Mouse (Mus musculus): Measurements from ENCODE around the gene Pdk2.

The Pdk2 gene

GRCm38 (mm10) chr11:95041139-95041609 is at the start of gene Pdk2:
Pdk2 (minus strand) TSS chr11:95041354.
- DNase-seq (ENCODE audit: low read depth, low spot score): no peak

- DNase-seq (ENCODE audit: low read depth, low spot score): no peak
Measured at GRCm38 (mm10) chr11:95088857-95089779, 48.0 kb upstream of the Pdk2 start.

- DNase-seq (ENCODE audit: low read depth, low spot score): no peak
Measured at GRCm38 (mm10) chr11:95088286-95088685, 47.1 kb upstream of the Pdk2 start.

GRCm38 (mm10) chr11:95087301-95088228 is 46.4 kb upstream of the Pdk2 start:
- DNase-seq (ENCODE audit: low read depth, low spot score): no peak

GRCm38 (mm10) chr11:95086229-95086628 is 45.1 kb upstream of the Pdk2 start:
- no peak for DNase-seq (ENCODE audit: low read depth, low spot score)

GRCm38 (mm10) chr11:95085710-95086109 is 44.6 kb upstream of the Pdk2 start:
- no peak for DNase-seq (ENCODE audit: low read depth, low spot score)

- DNase-seq (ENCODE audit: low read depth, low spot score): no peak
Measured at GRCm38 (mm10) chr11:95084811-95085382, 43.7 kb upstream of the Pdk2 start.

- peak; percentile 9 for DNase-seq (ENCODE audit: low read depth, low spot score)
Measured at GRCm38 (mm10) chr11:95084175-95084574, 43.0 kb upstream of the Pdk2 start.

- DNase-seq (ENCODE audit: low read depth, low spot score): no peak
Measured at GRCm38 (mm10) chr11:95082896-95083295, 41.7 kb upstream of the Pdk2 start.

GRCm38 (mm10) chr11:95080783-95081182 is 39.6 kb upstream of the Pdk2 start:
- no peak for DNase-seq (ENCODE audit: low read depth, low spot score)

GRCm38 (mm10) chr11:95079256-95079875 is 38.2 kb upstream of the Pdk2 start:
- no peak for DNase-seq (ENCODE audit: low read depth, low spot score)

- no peak for DNase-seq (ENCODE audit: low read depth, low spot score)
Measured at GRCm38 (mm10) chr11:95077956-95078355, 36.8 kb upstream of the Pdk2 start.

GRCm38 (mm10) chr11:95076536-95077111 is 35.5 kb upstream of the Pdk2 start, which contains the start of gene Itga3:
Itga3 (minus strand) TSS chr11:95076801.
- no peak for DNase-seq (ENCODE audit: low read depth, low spot score)

GRCm38 (mm10) chr11:95076041-95076535 is 34.9 kb upstream of the Pdk2 start:
- no peak for DNase-seq (ENCODE audit: low read depth, low spot score)

GRCm38 (mm10) chr11:95075197-95076040 is 34.3 kb upstream of the Pdk2 start:
- DNase-seq (ENCODE audit: low read depth, low spot score): no peak

- no peak for DNase-seq (ENCODE audit: low read depth, low spot score)
Measured at GRCm38 (mm10) chr11:95074694-95075093, 33.5 kb upstream of the Pdk2 start.

- DNase-seq (ENCODE audit: low read depth, low spot score): no peak
Measured at GRCm38 (mm10) chr11:95073835-95074234, 32.7 kb upstream of the Pdk2 start.

- no peak for DNase-seq (ENCODE audit: low read depth, low spot score)
Measured at GRCm38 (mm10) chr11:95072804-95073203, 31.6 kb upstream of the Pdk2 start.

GRCm38 (mm10) chr11:95072136-95072535 is 31.0 kb upstream of the Pdk2 start:
- DNase-seq (ENCODE audit: low read depth, low spot score): no peak

- no peak for DNase-seq (ENCODE audit: low read depth, low spot score)
Measured at GRCm38 (mm10) chr11:95071266-95071665, 30.1 kb upstream of the Pdk2 start.

All from A20 (cell line).